Mouse (Mus musculus): ENCODE results near the gene Lcn4.

Lcn4 gene

GRCm38 (mm10) chr2:26671182-26671581 is at the start of gene Lcn4:
Lcn4 (minus strand) TSS chr2:26671282.
- no peak for DNase-seq (ENCODE audit: low spot score)

GRCm38 (mm10) chr2:26686171-26686675 is 15.1 kb upstream of the Lcn4 start:
- no peak for DNase-seq (ENCODE audit: low spot score)

GRCm38 (mm10) chr2:26668746-26669145 is 2.3 kb downstream of the Lcn4 start:
- DNase-seq (ENCODE audit: low spot score) = no peak

GRCm38 (mm10) chr2:26663551-26663950 is 7.5 kb downstream of the Lcn4 start:
- DNase-seq (ENCODE audit: low spot score) = peak; percentile 79

- DNase-seq (ENCODE audit: low spot score) = no peak
These were observed 8.0 kb downstream of the Lcn4 start for GRCm38 (mm10) chr2:26663112-26663511.

- no peak for DNase-seq (ENCODE audit: low spot score)
These were observed 8.6 kb downstream of the Lcn4 start for GRCm38 (mm10) chr2:26662509-26662882.

GRCm38 (mm10) chr2:26661768-26662508 is 9.1 kb downstream of the Lcn4 start:
- no peak for DNase-seq (ENCODE audit: low spot score)

GRCm38 (mm10) chr2:26661143-26661752 is 9.8 kb downstream of the Lcn4 start:
- peak; percentile 42 for DNase-seq (ENCODE audit: low spot score)

- no peak for DNase-seq (ENCODE audit: low spot score)
These were observed 13.7 kb downstream of the Lcn4 start for GRCm38 (mm10) chr2:26657426-26657825.

- no peak for DNase-seq (ENCODE audit: low spot score)
These were observed 16.4 kb downstream of the Lcn4 start for GRCm38 (mm10) chr2:26654687-26655086.

GRCm38 (mm10) chr2:26646643-26647293 is 24.3 kb downstream of the Lcn4 start:
- peak; percentile 96 for DNase-seq (ENCODE audit: low spot score)

- DNase-seq (ENCODE audit: low spot score) = peak; percentile 78
These were observed 27.1 kb downstream of the Lcn4 start for GRCm38 (mm10) chr2:26643942-26644341.

GRCm38 (mm10) chr2:26641006-26641647 is 30.0 kb downstream of the Lcn4 start:
- DNase-seq (ENCODE audit: low spot score) = no peak

- DNase-seq (ENCODE audit: low spot score) = peak; percentile 99
These were observed 30.9 kb downstream of the Lcn4 start for GRCm38 (mm10) chr2:26639838-26640830.

GRCm38 (mm10) chr2:26639083-26639482 is 32.0 kb downstream of the Lcn4 start:
- DNase-seq (ENCODE audit: low spot score) = peak; percentile 55

- no peak for DNase-seq (ENCODE audit: low spot score)
These were observed 32.5 kb downstream of the Lcn4 start for GRCm38 (mm10) chr2:26638572-26638971.

GRCm38 (mm10) chr2:26638039-26638438 is 33.0 kb downstream of the Lcn4 start:
- DNase-seq (ENCODE audit: low spot score) = no peak

- DNase-seq (ENCODE audit: low spot score) = no peak
These were observed 33.7 kb downstream of the Lcn4 start for GRCm38 (mm10) chr2:26637316-26637932.

- no peak for DNase-seq (ENCODE audit: low spot score)
These were observed 34.8 kb downstream of the Lcn4 start for GRCm38 (mm10) chr2:26636325-26636635.

GRCm38 (mm10) chr2:26635489-26636324 is 35.4 kb downstream of the Lcn4 start:
- DNase-seq (ENCODE audit: low spot score) = no peak
